Mouse (Mus musculus) CH12.LX (cell line): ENCODE data around the gene Golga7b. TPM values are rescaled to one million over a fixed set of nuclear protein-coding genes. Genes with fewer than 3 reads are reported as not detected.

Source experiments
- DNase-seq: peaks from one replicate; pipeline ENCODE4 v3.0.0-alpha.2; 2013; ENCODE audit errors: extremely low read depth
- H3K27ac ChIP-seq: 2 replicates; pipeline ENCODE4 v1.5.1; 2012; ENCODE audit warnings: low read depth, mild to moderate bottlenecking, control low read depth, moderate library complexity; ENCODE audit not compliant: insufficient read depth
- H3K27me3 ChIP-seq: replicated peaks from 2 replicates; pipeline ENCODE3; 2012; ENCODE audit warnings: inconsistent platforms
- H3K36me3 ChIP-seq, 2 experiments: replicated peaks in 1 of 2; 2 replicates each; pipeline versions ENCODE3 to v1.6.1; 2012; ENCODE audit warnings: inconsistent platforms in 1 of 2, low read length in 1 of 2, mild to moderate bottlenecking in 1 of 2, mixed read lengths in 1 of 2, moderate library complexity in 1 of 2; ENCODE audit not compliant: control insufficient read depth in 1 of 2, insufficient read depth in 1 of 2
- H3K4me1 ChIP-seq, 2 experiments: 2 replicates each; pipeline ENCODE4 v1.6.1; 2012; ENCODE audit warnings: inconsistent platforms in 1 of 2, moderate library complexity in 1 of 2; ENCODE audit not compliant: insufficient read depth in 2 of 2, control insufficient read depth in 1 of 2
- H3K4me2 ChIP-seq: 2 replicates; pipeline ENCODE4 v1.6.1; 2012; ENCODE audit warnings: low read depth, mild to moderate bottlenecking, control low read depth; ENCODE audit not compliant: poor library complexity, insufficient read depth, severe bottlenecking
- H3K4me3 ChIP-seq, 3 experiments: fragments of 150-350 bp in 1 of 3; sonication (generic) in 1 of 3; replicated peaks in 1 of 3; 2 replicates each; pipeline versions ENCODE3 to v1.5.1; 2011 to 2012; ENCODE audit warnings: low read depth in 2 of 3, low read length in 2 of 3, mild to moderate bottlenecking in 2 of 3, moderate library complexity in 2 of 3, control low read depth in 1 of 3, improper control_type of control experiment in 1 of 3, inconsistent platforms in 1 of 3, mixed read lengths in 1 of 3; ENCODE audit not compliant: poor library complexity in 1 of 3
- H3K79me2 ChIP-seq: replicated peaks from 2 replicates; pipeline ENCODE4 v1.6.1; 2012; ENCODE audit warnings: mild to moderate bottlenecking, moderate library complexity; ENCODE audit not compliant: control insufficient read depth, poor library complexity, insufficient read depth, severe bottlenecking; ENCODE audit errors: extremely low read depth
- H3K9ac ChIP-seq: 2 replicates; pipeline ENCODE4 v1.6.1; 2012; ENCODE audit warnings: low read depth, mild to moderate bottlenecking, control low read depth, moderate library complexity; ENCODE audit not compliant: insufficient read depth
- H3K9me3 ChIP-seq: replicated peaks from 2 replicates; pipeline ENCODE3; 2012; ENCODE audit warnings: low read length, inconsistent platforms, mixed read lengths
- CHD2 ChIP-seq: IDR thresholded peaks from 2 replicates; pipeline ENCODE4 v1.6.1; 2011; ENCODE audit warnings: low read length, improper control_type of control experiment
- CTCF ChIP-seq, 2 experiments: IDR thresholded peaks in 1 of 2; conservative IDR thresholded peaks in 1 of 2; 2 replicates each; pipeline ENCODE4 v1.5.1; 2011 to 2012; ENCODE audit warnings: low read depth in 2 of 2, low read length in 2 of 2, improper control_type of control experiment in 1 of 2, inconsistent platforms in 1 of 2, mild to moderate bottlenecking in 1 of 2, moderate library complexity in 1 of 2
- E2F4 ChIP-seq: IDR thresholded peaks from 2 replicates; pipeline ENCODE4 v1.6.1; 2011; ENCODE audit warnings: low read depth, low read length, improper control_type of control experiment; ENCODE audit not compliant: insufficient replicate concordance
- EP300 ChIP-seq: IDR thresholded peaks from 2 replicates; pipeline ENCODE4 v1.6.1; 2011; ENCODE audit warnings: low read length, improper control_type of control experiment
- ETS1 ChIP-seq: conservative IDR thresholded peaks from 2 replicates; pipeline ENCODE4 v1.6.1; 2012; ENCODE audit warnings: low read depth, mild to moderate bottlenecking, inconsistent platforms, low read length, improper control_type of control experiment, moderate library complexity
- IRF4 ChIP-seq: IDR thresholded peaks from 2 replicates; pipeline ENCODE4 v1.6.1; 2014; ENCODE audit warnings: low read depth, mild to moderate bottlenecking, inconsistent platforms, low read length, improper control_type of control experiment
- JUN ChIP-seq: IDR thresholded peaks from 2 replicates; pipeline ENCODE4 v1.6.1; 2011; ENCODE audit warnings: low read depth, mild to moderate bottlenecking, low read length, improper control_type of control experiment, moderate library complexity; ENCODE audit not compliant: insufficient read depth
- JUND ChIP-seq: conservative IDR thresholded peaks from 2 replicates; pipeline ENCODE4 v1.6.1; 2011; ENCODE audit warnings: low read depth, low read length, improper control_type of control experiment
- KAT2A ChIP-seq: IDR thresholded peaks from 2 replicates; pipeline ENCODE4 v1.6.1; 2012; ENCODE audit warnings: low read length, improper control_type of control experiment, inconsistent platforms; ENCODE audit not compliant: insufficient replicate concordance
- MAFK ChIP-seq: IDR thresholded peaks from 2 replicates; pipeline ENCODE4 v1.6.1; 2011; ENCODE audit warnings: low read length, improper control_type of control experiment; ENCODE audit not compliant: insufficient replicate concordance
- MEF2A ChIP-seq: IDR thresholded peaks from 2 replicates; pipeline ENCODE4 v1.6.1; 2014; ENCODE audit warnings: low read depth, mild to moderate bottlenecking, inconsistent platforms, low read length, improper control_type of control experiment, borderline replicate concordance
- MXI1 ChIP-seq: IDR thresholded peaks from 2 replicates; pipeline ENCODE4 v1.6.1; 2011; ENCODE audit warnings: mild to moderate bottlenecking, low read depth, low read length, improper control_type of control experiment
- MYC ChIP-seq: IDR thresholded peaks from 2 replicates; pipeline ENCODE4 v1.6.1; 2011; ENCODE audit warnings: low read depth, mild to moderate bottlenecking, improper control_type of control experiment, low read length
- POLR2A ChIP-seq: IDR thresholded peaks from 2 replicates; pipeline ENCODE4 v1.6.1; 2011; ENCODE audit warnings: low read depth, mild to moderate bottlenecking, improper control_type of control experiment, low read length
- RAD21 ChIP-seq: IDR thresholded peaks from 2 replicates; pipeline ENCODE4 v1.6.1; 2011; ENCODE audit warnings: low read depth, mild to moderate bottlenecking, low read length, improper control_type of control experiment, moderate library complexity
- RCOR1 ChIP-seq: conservative IDR thresholded peaks from 2 replicates; pipeline ENCODE4 v1.6.1; 2012; ENCODE audit warnings: low read depth, mild to moderate bottlenecking, inconsistent platforms, low read length, improper control_type of control experiment
- SIN3A ChIP-seq: IDR thresholded peaks from 2 replicates; pipeline ENCODE4 v1.6.1; 2012; ENCODE audit warnings: low read length, improper control_type of control experiment, inconsistent platforms
- SMC3 ChIP-seq: IDR thresholded peaks from 2 replicates; pipeline ENCODE4 v1.6.1; 2011; ENCODE audit warnings: low read depth, low read length, improper control_type of control experiment
- TCF12 ChIP-seq: IDR thresholded peaks from 2 replicates; pipeline ENCODE4 v1.6.1; 2014; ENCODE audit warnings: low read depth, mild to moderate bottlenecking, inconsistent platforms, low read length, improper control_type of control experiment
- USF2 ChIP-seq: conservative IDR thresholded peaks from 2 replicates; pipeline ENCODE4 v1.6.1; 2011; ENCODE audit warnings: low read depth, low read length, improper control_type of control experiment
- ZC3H11A ChIP-seq: IDR thresholded peaks from 2 replicates; pipeline ENCODE4 v1.6.1; 2012; ENCODE audit warnings: low read depth, mild to moderate bottlenecking, inconsistent platforms, low read length, improper control_type of control experiment
- ZKSCAN1 ChIP-seq: IDR thresholded peaks from 2 replicates; pipeline ENCODE4 v1.6.1; 2012; ENCODE audit warnings: low read depth, inconsistent platforms, low read length, improper control_type of control experiment, borderline replicate concordance
- ZMIZ1 ChIP-seq: IDR thresholded peaks from 2 replicates; pipeline ENCODE4 v1.6.1; 2012; ENCODE audit warnings: low read depth, mild to moderate bottlenecking, inconsistent platforms, low read length, improper control_type of control experiment
- ZNF384 ChIP-seq: IDR thresholded peaks from 2 replicates; pipeline ENCODE4 v1.6.1; 2012; ENCODE audit warnings: low read depth, low read length, improper control_type of control experiment, inconsistent platforms
- dilution Hi-C: fragments of 300-500 bp; cut with MboI; formaldehyde crosslinking; loops from 2 replicates; pipeline ENCODE4 v1.14.3; 2020; ENCODE audit warnings: low sequenced_read_pairs; ENCODE audit not compliant: extremely low pct_unique_long_range_greater_than_20kb, extremely low pct_ligation_motif_present
- in situ Hi-C: fragments of 300-500 bp; cut with MboI; formaldehyde crosslinking; loops from 3 replicates; pipeline ENCODE4 v1.14.3; 2019; ENCODE audit warnings: low sequenced_read_pairs, low pct_ligation_motif_present, low pct_unique_long_range_greater_than_20kb, mixed read lengths
- polyA plus RNA-seq: library from polyadenylated mRNA; unstranded; fragments of >175 nt; gene quantifications from 2 replicates; pipeline ENCODE4 v1.2.1, GENCODE M21; 2012; ENCODE audit warnings: low read depth; ENCODE audit not compliant: insufficient read length
- total RNA-seq, 2 experiments: library from RNA; depleted of rRNA; stranded (reverse); fragments of 300-350 nt in 1 of 2; fragments of >200 nt in 1 of 2; gene quantifications; 2 replicates each; pipeline ENCODE4 v1.2.3; 2012 to 2014

The Golga7b gene
- total and polyA plus RNA-seq, 3 experiments, result 0.07 to 0.19 (median 0.08) TPM

DNA sequence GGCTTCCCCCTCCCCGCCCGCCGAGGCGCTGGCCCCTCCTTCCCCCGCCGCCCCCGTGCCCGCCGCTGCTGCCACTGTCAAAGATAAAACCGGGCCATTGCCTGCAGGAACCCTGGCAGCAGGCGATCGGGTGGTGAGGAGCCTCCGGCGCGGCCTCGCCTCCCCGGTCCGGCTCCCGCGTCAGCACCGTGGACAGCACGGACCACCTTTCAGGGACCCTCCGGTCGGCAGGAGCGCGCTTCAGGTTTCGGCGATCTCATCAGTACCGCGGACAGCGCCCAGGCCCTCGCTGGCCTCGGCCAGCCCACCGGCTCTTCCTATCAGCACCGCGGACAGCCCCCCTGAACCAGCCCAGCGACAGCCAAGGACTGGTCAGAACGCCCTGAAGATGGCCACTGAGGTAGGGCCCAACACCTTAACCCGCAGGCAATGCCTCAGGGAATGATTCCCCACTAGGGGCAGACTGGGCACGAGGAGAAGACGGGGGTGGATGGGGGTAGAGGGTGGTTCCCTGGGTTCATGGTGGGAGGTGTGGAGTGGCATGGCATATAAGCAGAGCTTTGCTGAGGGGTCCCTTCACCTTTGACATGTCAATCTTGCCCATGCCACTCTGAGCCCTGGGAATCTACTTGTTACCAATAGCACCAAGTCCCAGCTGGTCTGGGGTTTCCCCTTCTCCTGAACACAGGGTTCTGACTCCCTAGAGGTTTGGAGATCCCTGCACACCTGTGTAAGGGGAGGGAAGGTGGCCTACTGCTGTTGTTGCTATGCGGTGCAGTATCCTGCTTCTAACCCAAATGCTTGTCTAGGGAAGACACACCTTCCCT is 8.6 kb downstream of the Golga7b start:
- TF ChIP-seq KAT2A (no peak), ETS1 (no peak), MEF2A (no peak), JUN (no peak), SMC3 (no peak), ZC3H11A (no peak), IRF4 (no peak), POLR2A (no peak), ZNF384 (no peak), TCF12 (0 out of 2 replicates have a peak, but pooled peaks have one; percentile 16), E2F4 (no peak), MXI1 (peak; percentile 79; the same call in 1 of the 2 replicates), ZKSCAN1 (no peak), CHD2 (no peak), JUND (no peak), CTCF (conservative IDR thresholded peaks at IDR 0.05 in 1 of 2, IDR thresholded peaks at IDR 0.05 in 1 of 2; ENCODE audit: low read depth in 2 of 2, low read length in 2 of 2) (no peak), RCOR1 (no peak), USF2 (no peak), RAD21 (no peak), SIN3A (peak; percentile 54; the same call in 1 of the 2 replicates), ZMIZ1 (no peak), EP300 (0 out of 2 replicates have a peak, but pooled peaks have one; percentile 16), MYC (no peak), MAFK (no peak)
- dilution Hi-C loops, result no loop called here
- H3K4me2 ChIP-seq, result no peak overlapping the region
- no peaks in the 10 kb centered on the region for H3K9me3 ChIP-seq
- no peak overlapping the region for H3K9ac ChIP-seq
- peaks cover 13 to 34% of the 10 kb centered on the region in 2 experiments for H3K4me1 ChIP-seq
- no peak overlapping the region for H3K4me3 ChIP-seq
- no peaks in the 10 kb centered on the region for H3K79me2 ChIP-seq
- H3K27ac ChIP-seq, result no peak overlapping the region
- H3K27me3 ChIP-seq, result peaks cover 21% of the 10 kb centered on the region
- no peaks in the 10 kb centered on the region for H3K36me3 ChIP-seq
- no peak for DNase-seq
- in situ Hi-C loops, result no loop called here
